Mouse (Mus musculus) subcutaneous adipose tissue, adult 2 months (tissue): ENCODE results near the gene Kif21a. TPM values are rescaled to one million over a fixed set of nuclear protein-coding genes. Genes with fewer than 3 reads are reported as not detected.

ENCODE experiments used
- polyA plus RNA-seq: library from polyadenylated mRNA; depleted of rRNA; stranded (reverse); fragments of >200 nt; gene quantifications from 2 replicates; pipeline ENCODE4 v1.2.3, GENCODE M21; 2012; ENCODE audit warnings: low replicate concordance; rRNA removed

The Kif21a gene
- polyA plus RNA-seq = 4.4 and 5.4 TPM in 2 replicates

GRCm38 (mm10) chr15:91049496-91050441 is at the start of gene Kif21a:
Gene Kif21a, minus strand, starts transcription at chr15:91049948.

Other genes starting within 250 kb of the Kif21a start
- gene Abcd2, start 141.9 kb upstream of the Kif21a start, polyA plus RNA-seq = 90.3 and 176 TPM in 2 replicates
- not detected in 2 replicates for gene CN725425, start 149.5 kb upstream of the Kif21a start, polyA plus RNA-seq